Mouse (Mus musculus) T-cell, adult 2 months (primary cell): Measurements from ENCODE around the gene Igf2bp3.
A peak's percentile ranks its signal among the peaks of the same experiment; 100 is the strongest.

Source experiments
- DNase-seq: peaks from one replicate; pipeline ENCODE4 v3.0.0; 2022; ENCODE audit warnings: low spot score

Gene Igf2bp3

GRCm38 (mm10) chr6:49218275-49218802 is 3.6 kb upstream of the Igf2bp3 start:
- no peak for DNase-seq

- DNase-seq: peak; percentile 25
Observed at GRCm38 (mm10) chr6:49217581-49218274, 3.0 kb upstream of the Igf2bp3 start.

- DNase-seq: no peak
Observed at GRCm38 (mm10) chr6:49216811-49217542, 2.2 kb upstream of the Igf2bp3 start.

GRCm38 (mm10) chr6:49215748-49216585 is 1.2 kb upstream of the Igf2bp3 start:
- DNase-seq: peak; percentile 3

GRCm38 (mm10) chr6:49214086-49214927 is 450 bp downstream of the Igf2bp3 start:
- DNase-seq: peak; percentile 10

GRCm38 (mm10) chr6:49213581-49214085 is 1.1 kb downstream of the Igf2bp3 start:
- peak; percentile 17 for DNase-seq

- no peak for DNase-seq
Observed at GRCm38 (mm10) chr6:49212931-49213580, 1.7 kb downstream of the Igf2bp3 start.

- DNase-seq: no peak
Observed at GRCm38 (mm10) chr6:49212141-49212540, 2.6 kb downstream of the Igf2bp3 start.

GRCm38 (mm10) chr6:49211596-49211995 is 3.2 kb downstream of the Igf2bp3 start:
- no peak for DNase-seq

- no peak for DNase-seq
Observed at GRCm38 (mm10) chr6:49209881-49210854, 4.6 kb downstream of the Igf2bp3 start.

GRCm38 (mm10) chr6:49208935-49209334 is 5.8 kb downstream of the Igf2bp3 start:
- DNase-seq: peak; percentile 11

GRCm38 (mm10) chr6:49208297-49208930 is 6.3 kb downstream of the Igf2bp3 start:
- peak; percentile 47 for DNase-seq

- DNase-seq: no peak
Observed at GRCm38 (mm10) chr6:49206416-49206815, 8.3 kb downstream of the Igf2bp3 start.

GRCm38 (mm10) chr6:49195188-49195587 is 19.6 kb downstream of the Igf2bp3 start:
- DNase-seq: no peak

- DNase-seq: no peak
Observed at GRCm38 (mm10) chr6:49194536-49194935, 20.2 kb downstream of the Igf2bp3 start.

- peak; percentile 40 for DNase-seq
Observed at GRCm38 (mm10) chr6:49189363-49189762, 25.4 kb downstream of the Igf2bp3 start.

GRCm38 (mm10) chr6:49187299-49187698 is 27.5 kb downstream of the Igf2bp3 start:
- no peak for DNase-seq

GRCm38 (mm10) chr6:49176018-49176417 is 38.7 kb downstream of the Igf2bp3 start:
- no peak for DNase-seq

GRCm38 (mm10) chr6:49174616-49175015 is 40.1 kb downstream of the Igf2bp3 start:
- no peak for DNase-seq
